Mouse (Mus musculus) hindbrain, embryonic 15.5 days (tissue): ENCODE data around the gene Fam84b. TPM values are rescaled to one million over a fixed set of nuclear protein-coding genes. Genes with fewer than 3 reads are reported as not detected.
"Not testable (repeated sequence)": the region's sequence is repeated elsewhere in the genome, so short reads cannot be mapped to it uniquely, and the experiment has no call there.

Experiments
- ATAC-seq: fragments of 200-750 bp; cut with Nextera tagmentation; 2 replicates; pipeline ENCODE4 v1.8.0; 2017; ENCODE audit warnings: low read depth, moderate number of reproducible peaks, moderate TSS enrichment; ENCODE audit not compliant: low FRiP score
- H3K27ac ChIP-seq: fragments of 300-500 bp; sonication (generic); replicated peaks from 2 replicates; pipeline ENCODE4 v1.5.1; 2015; ENCODE audit warnings: mild to moderate bottlenecking, inconsistent platforms
- H3K27me3 ChIP-seq: fragments of 300-500 bp; sonication (generic); 2 replicates; pipeline ENCODE4 v1.6.1; 2015; ENCODE audit warnings: control low read depth, inconsistent platforms
- H3K36me3 ChIP-seq: fragments of 300-500 bp; sonication (generic); 2 replicates; pipeline ENCODE4 v1.6.1; 2015; ENCODE audit warnings: control low read depth, inconsistent platforms
- H3K4me1 ChIP-seq: fragments of 300-500 bp; sonication (generic); replicated peaks from 2 replicates; pipeline ENCODE4 v1.6.1; 2015; ENCODE audit warnings: control low read depth, inconsistent platforms
- H3K4me2 ChIP-seq: fragments of 300-500 bp; sonication (generic); 2 replicates; pipeline ENCODE4 v1.6.1; 2015; ENCODE audit warnings: moderate library complexity, mild to moderate bottlenecking, inconsistent platforms
- H3K4me3 ChIP-seq: fragments of 300-500 bp; sonication (generic); 2 replicates; pipeline ENCODE4 v1.5.1; 2015; ENCODE audit warnings: mild to moderate bottlenecking, inconsistent platforms
- H3K9ac ChIP-seq: fragments of 300-500 bp; sonication (generic); 2 replicates; pipeline ENCODE4 v1.6.1; 2015; ENCODE audit warnings: inconsistent platforms
- H3K9me3 ChIP-seq: fragments of 300-500 bp; sonication (generic); 2 replicates; pipeline ENCODE4 v1.6.1; 2016; ENCODE audit warnings: control low read depth, inconsistent platforms
- WGBS: fragments of 180-500 bp; shearing (Covaris S2); methylation state at CpG from one replicate; pipeline ENCODE4 v1.1.7; 2015; 5-methylcytosine and 5-hydroxymethylcytosine counted together
- polyA plus RNA-seq: library from polyadenylated mRNA; unstranded; fragments of >200 nt; fragmentation: Nextera tagmentation; extraction: Ambion mirVana; gene quantifications from 2 replicates; pipeline ENCODE4 v1.2.1, GENCODE M21; 2015

Fam84b gene
- polyA plus RNA-seq, 1 experiment from 2014 or later: 12.2 TPM

DNA sequence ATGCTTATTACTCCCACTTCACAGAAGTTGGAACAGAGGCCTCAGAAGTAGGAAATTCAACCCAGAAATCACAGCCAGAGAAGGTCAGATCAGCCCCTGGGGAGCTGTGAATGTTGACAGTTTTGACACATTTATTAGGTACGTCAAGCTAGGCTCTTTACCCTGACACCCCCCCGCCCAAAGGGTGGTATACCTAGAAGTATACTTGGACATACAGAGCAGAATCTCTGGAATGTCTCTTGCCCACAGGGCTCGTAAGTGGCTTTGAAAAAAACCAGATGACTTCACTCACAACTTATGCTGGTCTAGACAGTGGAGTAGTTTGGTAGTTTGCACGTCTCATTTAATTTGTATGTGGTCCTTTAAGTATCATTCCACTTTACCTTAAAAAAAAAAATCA is 11.8 kb downstream of the Fam84b start:
- WGBS: 71% methylated on average over 4 of the region's 4 CpGs
- H3K27me3 ChIP-seq: no peaks in the 10 kb centered on the region
- H3K4me2 ChIP-seq: no peak overlapping the region
- no peaks in the 10 kb centered on the region for H3K36me3 ChIP-seq
- H3K9me3 ChIP-seq: no peaks in the 10 kb centered on the region
- H3K27ac ChIP-seq: no peak overlapping the region
- H3K9ac ChIP-seq: no peak overlapping the region
- ATAC-seq: no peak
- H3K4me1 ChIP-seq: peaks cover 10% of the 10 kb centered on the region; the same call in 1 of the 2 replicates
- H3K4me3 ChIP-seq: no peak overlapping the region

DNA sequence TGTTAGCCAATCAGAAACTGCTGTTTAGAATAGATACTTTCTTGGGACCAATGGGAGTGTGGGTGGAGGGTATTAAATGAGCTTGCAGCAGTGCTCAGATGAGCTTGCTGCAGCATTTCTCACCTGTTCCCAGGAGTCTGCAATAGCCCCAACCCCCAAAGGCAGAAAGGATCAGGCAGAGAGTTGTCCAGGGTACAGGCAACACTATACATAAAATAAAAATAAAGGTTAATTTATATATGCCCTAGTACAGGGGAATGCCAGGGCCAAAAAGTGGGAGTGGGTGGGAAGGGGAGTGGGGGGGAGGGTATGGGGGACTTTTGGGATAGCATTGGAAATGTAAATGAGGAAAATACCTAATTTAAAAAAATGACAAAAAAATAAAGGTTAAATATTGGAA is 12.3 kb downstream of the Fam84b start:
- H3K36me3 ChIP-seq, H3K9ac ChIP-seq, H3K4me3 ChIP-seq, H3K4me1 ChIP-seq, H3K9me3 ChIP-seq, H3K4me2 ChIP-seq, H3K27me3 ChIP-seq, ATAC-seq, H3K27ac ChIP-seq: not testable (repeated sequence)

DNA sequence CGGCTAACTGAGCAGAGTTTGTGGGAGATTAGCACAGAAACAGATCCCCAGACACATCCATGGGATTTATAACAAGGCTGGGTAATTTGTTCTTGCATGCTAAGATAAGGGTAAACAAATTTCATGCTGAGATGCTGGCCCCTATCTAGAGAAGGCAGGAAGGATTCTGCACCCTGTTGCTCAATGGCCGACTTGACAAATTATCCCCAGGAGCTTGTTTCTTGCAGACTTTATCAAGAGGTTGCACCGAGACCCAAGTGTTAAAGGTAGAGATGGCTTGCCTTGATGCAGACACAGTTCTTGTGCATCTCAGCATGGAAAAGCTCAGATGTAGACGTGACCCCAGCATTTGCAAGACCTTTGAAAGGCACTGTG is 13.3 kb downstream of the Fam84b start:
- WGBS: 27% methylated on average over 4 of the region's 4 CpGs

DNA sequence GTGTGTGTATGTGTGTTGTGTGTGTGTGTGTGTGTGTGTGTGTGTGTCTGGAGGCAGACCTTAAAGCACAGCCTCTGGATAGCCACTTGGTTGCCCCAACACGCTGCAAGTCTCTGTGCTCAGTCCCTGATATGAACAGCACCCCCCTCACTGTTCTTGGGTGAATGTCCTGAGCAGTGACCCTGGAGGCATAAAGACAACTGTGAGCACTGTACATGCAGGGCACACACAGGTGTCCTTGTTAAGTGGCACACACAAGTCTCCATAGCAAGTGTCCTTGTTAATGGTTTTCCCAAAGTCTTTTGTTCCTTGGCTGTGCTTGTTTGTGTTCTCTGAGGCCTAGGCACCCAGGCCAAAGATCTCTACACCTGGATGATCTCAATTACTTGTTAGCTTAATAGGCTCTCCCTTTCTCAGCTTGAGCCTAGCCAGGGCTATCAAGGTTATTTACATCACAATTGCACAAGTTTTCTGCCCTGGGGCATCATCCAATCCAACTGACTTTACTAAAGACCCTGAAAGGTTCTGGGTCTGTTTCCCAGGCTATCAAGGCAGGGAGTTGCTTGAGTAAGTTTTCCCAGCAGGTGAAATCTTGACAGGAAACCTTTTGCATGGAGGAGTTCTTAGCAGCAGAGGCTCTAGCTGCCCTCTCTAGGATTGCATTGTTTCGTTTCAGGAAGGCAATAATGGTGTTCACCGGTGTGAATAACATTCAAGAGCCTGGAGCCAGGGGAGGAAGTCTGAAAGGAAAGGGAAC is 13.9 kb downstream of the Fam84b start:
- H3K4me3 ChIP-seq: no peak overlapping the region
- no peak overlapping the region for H3K27ac ChIP-seq
- no peak overlapping the region for H3K4me2 ChIP-seq
- H3K36me3 ChIP-seq: no peaks in the 10 kb centered on the region
- 27% methylated on average over 3 of the region's 3 CpGs for WGBS
- H3K9ac ChIP-seq: no peak overlapping the region
- no peaks in the 10 kb centered on the region for H3K27me3 ChIP-seq
- H3K4me1 ChIP-seq: 0 out of 2 replicates have a peak, but pooled peaks cover 6% of the 10 kb centered on the region
- ATAC-seq: no peak
- no peaks in the 10 kb centered on the region for H3K9me3 ChIP-seq

More for the DNA sequence above, 13.3 kb downstream of the Fam84b start:
- Histone ChIP-seq H3K36me3 (no peaks in the 10 kb centered on the region), H3K4me1 (0 out of 2 replicates have a peak, but pooled peaks cover 6% of the 10 kb centered on the region), H3K4me3 (no peak overlapping the region), H3K9ac (no peak overlapping the region), H3K9me3 (no peaks in the 10 kb centered on the region), H3K4me2 (no peak overlapping the region), H3K27ac (no peak overlapping the region), H3K27me3 (no peaks in the 10 kb centered on the region)
- ATAC-seq: no peak

DNA sequence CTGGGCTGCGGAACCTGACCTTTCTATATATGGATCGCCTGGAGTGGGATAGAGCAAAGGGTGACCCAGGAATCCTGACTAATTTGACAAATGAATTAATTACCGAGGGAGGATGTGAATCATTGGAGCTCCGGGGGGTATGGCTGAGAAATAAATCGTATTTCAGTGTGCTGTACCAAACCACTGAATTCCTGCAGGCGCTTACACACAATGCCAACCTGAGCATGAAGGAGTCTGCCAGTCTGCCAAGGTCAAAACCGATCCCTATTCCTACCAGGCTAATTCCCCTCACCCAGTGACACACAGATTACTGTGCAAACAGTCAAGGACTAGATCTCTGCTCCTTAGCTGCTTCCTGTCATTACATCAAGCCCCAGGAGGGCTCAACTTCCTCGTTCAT is 15.4 kb downstream of the Fam84b start:
- no peak overlapping the region for H3K4me3 ChIP-seq

DNA sequence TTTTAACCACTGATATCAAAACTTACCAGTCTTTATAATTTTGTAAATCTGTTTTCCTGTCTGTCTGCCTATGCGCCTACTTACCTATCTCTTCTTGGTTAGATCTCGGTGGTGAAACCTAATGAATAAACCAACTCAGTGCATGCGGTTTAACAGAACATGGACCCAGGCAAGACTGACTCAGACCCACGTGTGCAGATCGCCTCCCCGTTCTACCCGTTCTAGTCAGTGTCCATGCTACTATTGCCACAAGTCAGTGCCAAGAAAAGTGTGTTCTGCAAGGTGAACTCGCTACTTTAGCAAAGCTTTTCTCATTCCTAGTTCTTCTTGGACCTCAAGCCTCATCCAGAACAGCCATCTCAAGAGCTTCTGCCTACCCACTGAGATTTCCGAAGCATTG is 15.9 kb downstream of the Fam84b start:
- Histone ChIP-seq H3K9ac (no peak overlapping the region), H3K27ac (no peak overlapping the region), H3K36me3 (no peaks in the 10 kb centered on the region), H3K4me1 (0 out of 2 replicates have a peak, but pooled peaks cover 6% of the 10 kb centered on the region), H3K27me3 (no peaks in the 10 kb centered on the region), H3K9me3 (no peaks in the 10 kb centered on the region), H3K4me3 (no peak overlapping the region), H3K4me2 (no peak overlapping the region)
- 93% methylated on average over 9 of the region's 9 CpGs for WGBS
- no peak for ATAC-seq

More for the DNA sequence above, 15.4 kb downstream of the Fam84b start:
- no peak overlapping the region for H3K4me2 ChIP-seq
- 55% methylated on average over 8 of the region's 8 CpGs for WGBS
- H3K27ac ChIP-seq: no peak overlapping the region
- no peaks in the 10 kb centered on the region for H3K9me3 ChIP-seq
- H3K27me3 ChIP-seq: no peaks in the 10 kb centered on the region
- 0 out of 2 replicates have a peak, but pooled peaks cover 6% of the 10 kb centered on the region for H3K4me1 ChIP-seq
- H3K36me3 ChIP-seq: no peaks in the 10 kb centered on the region
- ATAC-seq: no peak
- H3K9ac ChIP-seq: no peak overlapping the region

DNA sequence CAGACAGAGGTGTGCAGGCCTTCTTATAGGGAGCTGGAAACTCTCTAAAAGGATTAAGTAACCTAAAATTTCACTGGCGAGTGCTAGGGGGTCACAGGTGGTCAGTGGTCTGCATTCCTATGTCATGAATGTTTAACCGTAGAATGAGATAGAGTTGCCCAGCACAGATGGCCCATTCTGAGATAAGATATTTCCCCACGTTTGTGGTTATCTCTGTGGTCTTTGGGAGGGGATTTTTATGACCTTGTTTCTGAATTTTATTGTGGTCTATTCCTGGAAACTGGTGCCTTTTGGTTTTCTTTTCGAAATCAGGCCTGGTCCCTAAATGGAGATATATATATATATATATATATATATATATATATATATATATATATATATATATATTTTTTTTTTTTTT is 17.3 kb downstream of the Fam84b start:
- WGBS: 90% methylated on average over 4 of the region's 4 CpGs

DNA sequence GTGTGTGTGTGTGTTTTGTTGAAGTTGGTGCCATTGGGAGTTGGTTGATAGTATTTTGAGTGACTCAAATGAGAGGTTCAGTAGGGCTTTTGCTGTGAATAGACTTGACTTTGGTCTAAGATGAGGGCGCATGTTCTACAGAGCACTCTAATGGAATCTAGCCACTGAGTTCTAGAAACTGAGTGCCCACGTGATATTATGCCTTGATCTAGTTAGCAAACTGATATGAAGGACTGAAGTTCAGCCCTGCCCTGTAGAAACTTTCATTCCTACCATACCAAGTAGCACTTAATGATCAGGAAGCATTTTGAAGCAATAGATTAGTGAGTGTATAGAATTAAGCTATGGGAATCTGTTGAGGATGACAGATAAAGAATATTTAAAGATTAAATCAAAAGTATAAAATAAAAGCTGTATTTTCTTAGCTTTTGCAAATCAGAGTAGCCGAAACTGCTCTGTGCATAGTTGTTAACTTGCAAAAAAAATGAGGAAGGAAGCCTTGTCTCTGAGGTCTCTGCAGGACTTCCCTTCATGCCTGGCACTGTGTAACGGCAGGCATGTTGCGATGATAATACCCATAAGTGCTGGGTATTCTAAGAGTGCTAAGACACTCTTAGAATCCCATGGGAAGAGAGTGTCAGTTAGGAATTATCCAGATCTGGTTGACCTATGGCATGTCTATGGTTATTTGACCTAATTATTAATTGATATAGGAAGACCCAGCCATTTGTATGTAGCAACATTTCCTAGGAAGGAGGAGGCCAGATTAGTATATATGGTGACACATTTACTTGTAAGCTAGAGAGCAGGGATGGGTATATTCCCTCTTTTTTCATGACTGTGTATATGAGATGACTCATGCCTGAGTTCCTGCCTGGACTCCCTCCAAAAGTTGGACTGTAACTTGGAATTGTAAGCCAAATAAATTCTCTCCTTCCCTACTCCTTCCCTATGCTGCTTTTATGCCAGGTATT is 18.7 kb downstream of the Fam84b start:
- Histone ChIP-seq H3K27me3 (no peaks in the 10 kb centered on the region), H3K4me1 (0 out of 2 replicates have a peak, but pooled peaks cover 8% of the 10 kb centered on the region), H3K9ac (no peak overlapping the region), H3K9me3 (no peaks in the 10 kb centered on the region), H3K36me3 (no peaks in the 10 kb centered on the region), H3K27ac (no peak overlapping the region), H3K4me2 (no peak overlapping the region), H3K4me3 (no peak overlapping the region)
- WGBS: 89% methylated on average over 5 of the region's 5 CpGs
- ATAC-seq: no peak

More for the DNA sequence above, 17.3 kb downstream of the Fam84b start:
- Histone ChIP-seq H3K9ac (no peak overlapping the region), H3K36me3 (no peaks in the 10 kb centered on the region), H3K9me3 (no peaks in the 10 kb centered on the region), H3K27ac (no peak overlapping the region), H3K4me1 (0 out of 2 replicates have a peak, but pooled peaks cover 6% of the 10 kb centered on the region), H3K4me3 (no peak overlapping the region), H3K4me2 (no peak overlapping the region), H3K27me3 (no peaks in the 10 kb centered on the region)
- no peak for ATAC-seq

DNA sequence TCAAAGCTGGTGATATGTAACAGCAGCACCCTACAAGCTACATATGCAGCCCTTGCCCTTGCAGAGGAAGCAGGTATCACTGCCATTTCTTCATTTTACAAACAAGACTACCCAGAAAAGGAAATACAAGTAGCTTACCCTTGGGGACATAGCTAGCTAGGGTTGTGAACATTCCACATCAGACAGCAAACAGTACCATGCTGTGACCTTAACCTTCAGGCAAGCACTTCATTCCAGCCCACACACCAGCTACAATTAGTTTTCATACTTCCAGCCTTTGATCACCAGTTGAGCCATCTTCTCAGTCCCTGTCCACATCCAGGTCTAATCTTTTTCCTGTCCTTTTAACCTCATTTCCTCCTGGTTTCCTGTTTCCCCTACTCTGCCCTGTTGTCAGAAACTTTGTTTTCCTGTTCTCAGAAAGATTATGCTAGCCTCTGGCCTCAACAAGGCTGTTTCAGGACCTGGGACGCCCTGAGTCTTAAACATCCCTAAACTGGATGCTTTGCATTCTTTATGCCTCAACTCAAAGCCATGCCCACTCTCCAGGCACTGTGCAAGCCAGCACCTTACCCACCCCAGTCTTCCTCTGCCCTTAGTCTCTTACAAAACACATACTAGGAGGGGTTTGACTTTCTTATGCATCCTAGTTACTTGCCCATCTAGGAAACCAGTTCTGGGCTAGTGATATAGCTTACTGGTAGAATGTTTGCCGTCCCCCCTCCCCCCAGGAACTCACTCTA is 19.9 kb downstream of the Fam84b start:
- Histone ChIP-seq H3K36me3 (no peaks in the 10 kb centered on the region), H3K4me1 (0 out of 2 replicates have a peak, but pooled peaks cover 8% of the 10 kb centered on the region), H3K4me2 (no peak overlapping the region), H3K27ac (no peak overlapping the region), H3K4me3 (no peak overlapping the region), H3K9ac (no peak overlapping the region), H3K27me3 (no peaks in the 10 kb centered on the region), H3K9me3 (no peaks in the 10 kb centered on the region)
- ATAC-seq: no peak
- 54% methylated on average over 2 of the region's 2 CpGs for WGBS

DNA sequence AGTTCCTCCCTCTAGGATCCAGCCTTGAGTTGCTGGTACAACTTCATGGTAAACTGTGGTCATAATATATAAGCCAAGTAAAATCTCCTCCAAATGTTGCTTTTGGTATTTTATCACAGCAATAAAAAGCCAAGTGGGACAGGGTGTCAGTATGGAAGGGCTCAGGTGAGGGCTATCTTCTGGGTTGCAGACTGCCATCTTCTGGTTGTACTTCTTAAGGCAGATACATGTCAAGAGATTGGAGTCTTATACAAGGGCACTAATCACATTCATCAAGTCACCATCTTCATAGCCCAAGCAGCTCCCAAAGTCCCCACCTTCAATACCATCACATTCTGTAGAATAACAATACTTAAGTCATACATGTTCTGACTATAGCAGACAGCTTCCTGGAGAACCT is 21.0 kb downstream of the Fam84b start:
- no peaks in the 10 kb centered on the region for H3K9me3 ChIP-seq
- H3K27me3 ChIP-seq: no peaks in the 10 kb centered on the region
- H3K27ac ChIP-seq: no peak overlapping the region
- H3K9ac ChIP-seq: no peak overlapping the region
- H3K4me1 ChIP-seq: 0 out of 2 replicates have a peak, but pooled peaks cover 3% of the 10 kb centered on the region
- no peak overlapping the region for H3K4me3 ChIP-seq
- no peak for ATAC-seq
- no peaks in the 10 kb centered on the region for H3K36me3 ChIP-seq
- H3K4me2 ChIP-seq: no peak overlapping the region

DNA sequence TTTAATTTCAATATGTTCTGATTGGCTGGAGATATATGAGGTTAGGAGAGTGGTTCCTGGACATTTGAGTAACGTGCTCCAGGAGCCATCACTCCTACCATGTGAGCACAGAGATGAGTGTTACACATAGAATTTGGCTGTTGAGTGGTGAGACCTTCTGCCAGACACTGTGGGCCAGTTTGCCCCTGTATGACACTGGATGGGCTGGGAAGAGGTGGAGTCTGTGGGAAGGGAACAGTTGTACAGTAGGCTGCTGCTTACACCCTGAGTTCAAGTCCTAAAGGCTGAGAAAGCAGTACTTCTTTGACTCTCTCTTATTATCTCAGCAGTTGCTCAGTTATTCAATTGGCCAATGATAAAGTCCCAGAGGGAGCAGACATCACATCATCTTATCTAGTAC is 27.4 kb downstream of the Fam84b start:
- H3K4me3 ChIP-seq: no peak overlapping the region
- 79% methylated on average over 1 of the region's 1 CpGs for WGBS
- no peak for ATAC-seq
- no peaks in the 10 kb centered on the region for H3K9me3 ChIP-seq
- no peaks in the 10 kb centered on the region for H3K36me3 ChIP-seq
- no peak overlapping the region for H3K9ac ChIP-seq
- peaks cover 26% of the 10 kb centered on the region for H3K4me1 ChIP-seq
- no peak overlapping the region for H3K27ac ChIP-seq
- no peak overlapping the region for H3K4me2 ChIP-seq
- no peaks in the 10 kb centered on the region for H3K27me3 ChIP-seq
